Mouse (Mus musculus) urinary bladder, postnatal 25 days (tissue): Measurements from ENCODE around the gene Gm47791.

Source experiments
- DNase-seq: peaks from one replicate; pipeline ENCODE4 v3.0.0; 2022; ENCODE audit warnings: low spot score

Gm47791 gene

DNA sequence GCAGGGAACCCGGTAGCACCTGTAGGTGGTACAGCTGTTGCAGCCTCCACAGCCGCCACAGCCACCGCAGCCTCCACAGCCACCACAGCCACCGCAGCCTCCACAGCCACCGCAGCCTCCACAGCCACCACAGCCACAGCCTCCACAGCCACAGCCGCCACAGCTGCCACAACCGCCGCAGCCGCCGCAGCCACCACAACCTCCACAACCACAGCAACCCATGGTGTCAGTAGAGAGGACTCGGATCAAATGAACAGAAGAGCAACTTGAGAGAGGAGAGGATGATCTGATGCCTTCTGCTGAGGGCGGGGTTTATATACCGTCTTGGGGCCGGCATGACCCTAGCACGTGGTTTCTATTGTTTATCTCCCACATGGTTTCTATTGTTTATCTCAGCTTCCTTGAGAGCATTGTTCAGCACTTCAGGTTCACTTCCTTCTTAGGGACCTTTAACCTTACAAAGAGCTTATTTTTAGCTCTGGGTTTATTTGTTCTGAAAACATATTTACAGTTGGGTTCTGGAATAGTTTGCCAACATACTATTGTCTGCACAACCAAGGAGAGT is at the start of gene Gm47791:
TSS of gene Gm47791 (minus strand) at position 222 of the 565 bp plus-strand sequence.
- no peak for DNase-seq

DNA sequence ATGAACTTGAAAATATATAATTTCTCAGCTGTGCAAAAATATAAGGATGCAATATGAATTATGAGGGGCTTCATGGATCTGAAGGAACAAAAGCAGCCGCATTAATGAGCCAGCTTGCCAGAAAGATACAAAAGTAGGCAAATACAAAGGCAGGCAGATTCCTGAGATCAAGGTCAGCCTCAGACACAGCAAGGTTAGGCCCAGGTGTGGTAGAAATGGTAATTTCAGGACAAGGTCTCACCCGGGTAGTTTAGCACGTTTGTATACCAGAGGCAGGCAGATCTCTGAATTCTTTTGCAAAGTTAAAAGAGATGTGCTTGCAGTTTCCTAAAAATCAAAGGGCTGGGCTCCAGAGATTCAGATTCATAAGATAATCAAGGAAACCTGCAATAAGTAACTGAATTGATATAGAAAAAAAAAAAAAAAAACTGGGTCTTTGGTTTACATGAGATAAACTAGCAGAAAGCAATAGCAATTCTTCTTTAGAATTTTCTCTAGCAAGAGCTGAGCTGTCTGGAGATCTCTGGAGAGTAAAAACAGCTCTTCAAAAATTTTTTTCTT is 49.7 kb upstream of the Gm47791 start:
- DNase-seq, result no peak

DNA sequence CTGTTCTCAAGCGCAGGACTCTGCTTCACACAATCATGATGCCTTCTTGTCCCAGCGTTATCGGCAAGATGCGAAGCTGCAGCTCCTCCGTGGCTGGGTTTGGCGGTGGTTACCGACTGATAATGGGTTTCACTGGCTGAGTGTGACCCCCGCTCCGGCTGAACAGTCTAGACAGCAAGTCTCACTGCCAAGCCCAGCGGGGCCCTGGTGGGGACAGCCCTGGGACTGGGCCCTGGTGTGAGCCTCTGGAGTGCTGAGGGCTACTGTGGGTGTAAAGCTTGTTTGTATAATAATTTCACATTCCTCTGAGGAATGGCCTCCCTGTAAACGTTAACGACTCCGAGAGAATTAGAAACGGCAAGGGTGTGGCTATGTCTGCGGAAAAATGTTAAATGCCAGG is 49.1 kb upstream of the Gm47791 start:
- DNase-seq, result no peak

DNA sequence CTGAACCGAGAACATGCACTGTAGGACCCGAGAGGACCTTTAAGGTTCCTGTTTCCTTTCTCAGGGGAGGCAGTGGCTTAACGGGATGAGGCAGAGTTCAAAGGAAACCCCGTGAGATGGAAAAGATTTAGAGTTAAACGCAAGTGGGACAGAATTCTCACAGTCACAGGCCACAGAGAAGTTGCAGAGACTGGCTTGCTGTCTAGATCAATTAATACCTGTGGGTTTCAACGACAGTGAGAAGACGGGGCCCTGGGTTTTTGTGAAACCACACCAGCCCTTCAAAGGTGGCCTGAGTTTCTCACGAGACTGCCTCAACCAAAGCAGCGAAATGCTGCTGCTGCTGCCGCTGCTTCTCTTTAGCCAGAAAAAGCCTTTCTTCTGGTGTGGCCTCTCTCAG is 48.3 kb upstream of the Gm47791 start:
- DNase-seq, result no peak

DNA sequence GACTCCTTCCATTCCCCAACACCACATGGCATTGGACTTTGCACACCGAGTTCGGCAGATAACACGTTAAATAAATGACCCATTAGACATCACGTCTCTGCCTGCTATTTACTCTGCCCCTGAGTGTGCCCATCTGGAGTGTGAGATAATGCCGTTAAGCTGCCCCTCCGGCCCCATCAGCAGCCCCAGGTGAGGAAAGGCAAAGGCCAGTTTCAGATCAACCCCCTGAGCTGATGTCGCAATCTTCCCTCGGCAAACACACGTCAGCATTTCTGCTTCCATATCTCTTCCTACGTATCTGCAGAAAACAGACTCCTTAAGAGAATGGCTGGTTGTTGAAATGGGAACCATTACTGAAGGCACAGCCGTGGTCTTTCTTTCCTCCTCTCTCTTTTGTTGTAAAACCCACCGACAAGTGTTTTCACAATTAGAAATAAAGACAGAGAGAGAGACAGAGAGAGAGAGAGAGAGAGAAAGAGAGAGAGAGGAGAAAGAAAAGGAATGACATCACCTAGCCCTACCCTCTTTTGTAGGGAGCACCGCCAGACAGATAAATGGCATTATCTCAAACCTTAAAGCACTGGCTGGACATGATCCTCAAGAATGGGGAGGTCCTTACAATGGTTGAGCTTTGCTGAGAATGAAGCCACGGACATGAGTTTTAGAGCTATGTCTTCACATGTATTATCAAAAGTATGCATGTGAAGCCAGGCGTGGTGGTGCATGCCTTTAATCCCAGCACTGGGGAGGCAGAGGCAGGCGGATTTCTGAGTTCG is 45.1 kb upstream of the Gm47791 start:
- peak; percentile 18 for DNase-seq

DNA sequence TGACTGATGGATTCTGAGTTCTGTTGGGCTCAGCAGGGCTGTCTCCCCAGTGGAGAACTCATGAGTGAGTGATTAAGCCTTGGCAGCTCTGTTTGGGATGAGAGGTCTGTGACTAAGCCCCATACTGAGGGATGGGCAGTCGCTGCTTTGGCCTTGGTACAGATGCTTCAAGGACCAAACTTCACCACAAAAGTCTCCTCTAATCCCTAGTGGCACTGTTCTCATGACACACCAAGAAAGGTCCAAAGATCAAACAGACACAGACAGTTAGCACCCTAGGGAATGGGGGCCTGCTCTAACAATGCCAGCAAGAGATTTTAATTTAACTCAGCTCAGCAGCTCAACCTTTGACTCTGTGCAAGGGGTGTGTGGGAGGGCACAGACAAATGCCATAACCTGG is 40.7 kb upstream of the Gm47791 start:
- no peak for DNase-seq

DNA sequence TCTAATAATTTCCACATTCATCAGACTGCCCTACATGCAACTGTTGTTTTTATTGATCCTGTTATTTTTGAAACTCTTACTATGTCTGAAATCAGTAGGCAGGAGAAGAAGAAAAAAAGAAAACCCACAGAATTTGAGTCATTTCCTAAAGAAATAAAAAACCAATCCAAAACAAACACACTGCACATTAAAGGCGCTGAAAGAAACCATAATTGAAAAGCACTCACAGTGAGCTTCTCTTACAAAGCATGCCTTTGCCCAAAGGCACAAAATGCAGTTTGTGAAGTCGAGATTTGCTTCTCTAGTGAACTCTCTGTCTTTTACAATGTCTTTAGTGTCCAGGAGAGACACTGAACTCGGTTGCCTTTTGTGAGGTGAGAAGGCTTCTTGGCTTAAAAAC is 37.5 kb upstream of the Gm47791 start:
- DNase-seq, result no peak

DNA sequence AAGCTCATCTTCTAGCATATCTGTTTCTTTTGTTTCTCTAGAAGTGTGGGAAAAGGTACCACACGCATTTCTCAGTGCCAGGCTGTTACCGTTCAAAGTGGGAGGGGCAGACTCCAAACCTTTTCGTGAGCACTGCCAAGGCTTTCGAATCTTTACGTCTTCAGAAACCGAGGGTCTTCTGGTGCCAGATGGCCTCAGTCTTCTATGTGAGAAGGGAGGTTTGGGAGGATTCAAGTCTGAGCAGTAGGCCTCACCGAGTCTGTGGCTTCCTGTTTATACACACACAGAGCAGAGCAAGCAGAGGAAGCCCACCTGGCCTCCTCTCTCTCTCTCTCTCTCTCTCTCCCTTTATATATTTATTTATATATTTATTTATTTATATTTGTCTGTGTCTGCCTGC is 36.2 kb upstream of the Gm47791 start:
- DNase-seq, result no peak

DNA sequence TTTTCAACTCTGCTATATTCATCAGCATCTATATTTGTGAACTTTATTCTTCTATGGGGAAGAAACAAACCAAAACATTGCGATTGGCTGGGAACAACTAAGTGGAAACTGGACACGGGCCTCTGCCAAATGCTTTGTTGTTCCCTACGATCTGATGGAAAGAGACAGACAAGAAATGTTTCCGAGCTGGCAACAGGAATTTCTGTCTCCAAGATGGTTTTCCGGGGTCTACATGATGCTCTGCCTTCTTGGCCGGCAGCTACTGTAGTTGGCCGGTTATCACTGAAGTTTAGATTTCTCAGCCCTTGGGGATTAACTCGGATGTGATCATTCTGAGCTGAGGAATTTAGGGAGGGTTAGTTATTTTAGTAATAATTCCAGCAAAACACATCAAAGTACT is 35.3 kb upstream of the Gm47791 start:
- DNase-seq, result no peak

DNA sequence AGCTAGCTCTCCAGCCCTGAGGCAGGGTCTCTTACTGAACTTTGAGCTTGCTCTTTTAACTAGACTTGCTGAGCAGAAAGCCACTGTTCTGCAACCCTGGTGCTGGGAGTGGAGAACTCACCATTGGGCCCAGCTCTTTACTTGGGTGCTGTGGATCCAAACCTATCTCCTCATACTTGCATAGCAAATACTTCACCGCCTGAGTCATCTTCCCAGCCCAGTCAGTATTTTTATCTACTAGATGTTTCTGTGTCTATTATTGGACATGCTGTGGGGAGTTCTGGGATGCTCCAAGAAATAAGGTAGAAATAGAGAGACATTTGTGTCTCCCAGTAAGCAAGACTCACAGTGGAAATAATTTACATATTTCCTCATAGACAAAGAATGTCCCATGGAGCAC is 33.0 kb upstream of the Gm47791 start:
- DNase-seq, result no peak

DNA sequence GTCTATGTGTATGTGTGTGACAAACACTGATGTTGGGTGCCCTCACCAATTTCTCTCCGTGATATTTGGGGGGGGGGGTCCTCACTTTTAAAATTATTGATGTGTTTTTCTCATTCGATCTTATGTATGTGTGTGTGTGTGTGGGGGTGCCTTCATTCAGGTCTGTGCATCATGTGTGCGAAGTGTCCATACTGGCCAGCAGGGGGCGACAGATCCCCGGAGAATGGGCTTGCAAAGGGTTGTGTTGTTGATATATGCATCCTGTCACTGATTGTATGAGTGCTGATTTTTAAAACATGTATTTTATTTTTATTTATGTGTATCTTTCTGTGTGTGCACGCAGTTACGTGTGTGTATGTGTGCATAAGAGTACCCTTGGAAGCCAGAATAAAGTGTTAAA is 32.6 kb upstream of the Gm47791 start:
- DNase-seq, result no peak

DNA sequence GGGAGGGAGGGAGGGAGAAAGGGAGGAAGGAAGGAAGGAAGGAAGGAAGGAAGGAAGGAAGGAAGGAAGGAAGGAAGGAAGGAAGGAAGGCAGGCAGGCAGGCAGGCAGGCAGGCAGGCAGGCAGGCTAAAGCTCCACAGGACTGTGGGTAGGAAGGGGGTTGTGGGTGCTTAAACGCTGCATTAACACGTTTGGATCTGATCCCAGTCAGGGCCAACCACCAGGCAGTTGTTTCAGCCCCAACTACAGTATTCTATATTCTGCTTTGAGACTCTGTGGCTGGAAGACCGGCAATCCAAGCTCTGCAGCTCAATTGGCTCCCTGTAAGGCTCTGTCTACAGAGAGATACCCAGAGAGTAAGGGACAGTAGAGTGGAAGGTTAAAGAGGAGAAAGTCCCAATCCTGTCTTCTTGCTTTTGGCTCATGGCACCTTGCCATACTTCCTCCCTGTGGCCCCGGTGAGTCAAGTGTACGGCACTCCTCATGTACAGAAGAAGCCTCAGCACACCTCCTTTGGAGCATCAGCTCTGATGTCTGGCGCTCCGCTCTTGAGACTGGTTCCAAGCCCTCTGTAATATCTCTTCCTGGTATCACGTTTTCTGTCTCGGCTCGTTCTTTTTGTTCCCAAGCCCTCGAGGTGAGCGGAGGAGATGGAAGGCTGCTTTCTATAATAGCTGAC is 30.2 kb upstream of the Gm47791 start:
- no peak for DNase-seq

DNA sequence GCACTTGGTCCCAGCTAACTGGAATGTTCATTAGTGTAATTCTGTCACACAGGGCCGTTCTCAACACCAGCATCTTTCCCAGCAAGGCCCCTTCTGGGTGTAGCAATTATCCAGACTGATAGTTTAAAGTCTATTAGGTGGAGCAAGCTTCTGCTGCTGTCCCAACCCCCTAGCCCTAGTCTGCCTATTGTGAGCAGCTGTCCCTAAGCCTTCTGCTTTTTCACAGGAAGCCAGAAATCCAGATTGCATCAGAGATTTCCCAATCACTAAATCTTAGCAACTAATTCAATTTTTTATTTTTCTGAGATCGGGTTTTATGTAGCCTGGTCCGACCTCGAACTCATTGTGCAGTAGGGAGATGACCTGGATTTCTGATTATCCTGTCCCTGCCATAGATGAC is 27.9 kb upstream of the Gm47791 start:
- DNase-seq, result no peak

DNA sequence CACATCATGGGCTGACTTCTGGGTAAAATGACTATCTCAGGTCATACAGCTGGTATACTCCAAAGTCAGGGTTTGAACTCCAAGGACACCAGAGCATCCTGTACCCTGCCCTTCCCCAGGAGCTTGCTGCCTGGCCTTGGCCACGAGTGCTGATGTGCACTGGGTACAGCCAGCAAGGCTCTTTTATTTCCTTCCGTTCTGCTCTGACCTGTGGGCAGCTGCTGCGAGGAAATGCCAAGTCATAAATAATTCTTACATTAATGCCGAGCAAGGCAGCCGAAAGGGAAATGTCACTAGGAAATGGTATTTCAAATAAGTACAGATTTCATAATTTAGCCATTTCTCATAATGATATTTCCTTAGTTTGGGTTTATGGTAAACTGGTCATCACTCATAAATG is 27.3 kb upstream of the Gm47791 start:
- no peak for DNase-seq

DNA sequence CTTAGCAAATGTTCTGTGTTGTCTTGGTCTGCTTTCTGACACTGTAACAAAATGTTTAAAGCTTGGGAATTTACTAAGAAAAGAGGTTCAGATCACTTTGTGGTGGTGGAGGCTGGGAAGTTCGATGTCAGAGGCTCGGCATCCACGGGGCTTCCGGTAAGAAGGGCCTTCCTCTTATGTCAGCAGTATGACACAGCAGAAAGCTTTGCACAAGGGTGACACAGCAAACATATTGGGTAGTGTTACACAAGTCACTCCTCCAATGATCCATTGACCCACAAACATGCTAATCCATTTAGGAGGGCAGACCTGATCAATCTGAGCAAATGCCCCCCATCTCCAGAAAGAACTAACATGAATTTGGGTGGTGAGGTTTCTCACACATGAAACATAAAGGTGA is 26.0 kb upstream of the Gm47791 start:
- no peak for DNase-seq

DNA sequence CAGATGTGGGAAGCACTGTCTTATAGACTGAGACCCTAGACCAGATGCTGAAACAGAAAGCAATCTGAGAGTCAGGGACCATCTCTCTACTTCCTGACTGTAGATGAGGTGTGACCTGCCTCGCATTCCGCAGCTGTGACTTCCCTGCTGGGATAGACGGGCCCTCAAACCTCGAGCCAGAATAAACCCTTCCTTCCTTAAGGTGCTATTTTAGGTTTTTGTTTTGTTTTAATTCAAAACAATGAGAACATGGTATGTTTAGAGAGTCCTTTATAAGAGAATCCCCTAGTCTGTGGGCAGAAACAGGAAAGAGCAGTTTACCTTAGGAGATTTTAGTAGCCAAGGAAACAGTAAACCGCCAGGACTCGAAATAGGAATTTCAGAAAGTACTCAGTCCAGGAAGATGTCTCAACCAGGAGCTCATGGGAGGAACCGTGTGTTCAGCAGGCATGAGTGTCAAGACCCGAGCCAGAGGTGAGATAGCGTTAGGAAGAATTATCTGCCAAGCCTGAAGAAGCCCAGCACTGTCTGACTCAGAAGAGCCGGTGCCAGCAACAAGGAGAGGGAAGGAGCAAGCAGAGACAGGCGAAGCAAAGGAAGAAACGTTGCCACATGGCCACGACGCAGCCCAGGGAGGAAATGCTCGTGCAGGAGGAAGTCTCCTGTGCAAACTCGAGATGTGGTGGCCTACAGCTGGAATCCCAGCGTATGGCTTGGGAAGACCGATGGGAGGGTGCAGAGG is 24.8 kb upstream of the Gm47791 start:
- no peak for DNase-seq

DNA sequence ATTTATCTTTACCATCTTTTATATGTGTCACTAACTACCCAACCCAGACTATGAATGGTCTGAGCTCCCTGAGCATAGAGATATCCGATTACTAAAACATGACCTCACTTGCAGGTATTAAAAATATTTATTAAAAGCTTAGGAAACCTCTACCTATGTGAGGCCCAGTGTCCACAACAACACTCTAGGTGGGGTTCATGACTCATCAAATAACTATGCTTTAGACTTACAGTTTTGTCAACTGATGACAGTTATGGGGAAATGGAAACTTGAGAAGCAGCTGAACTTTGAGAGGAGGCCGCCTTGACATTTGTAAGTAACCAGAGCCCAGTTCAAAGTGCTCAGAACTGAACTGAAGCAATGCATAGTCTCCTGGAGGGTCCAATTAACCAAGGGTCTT is 24.2 kb upstream of the Gm47791 start:
- no peak for DNase-seq

DNA sequence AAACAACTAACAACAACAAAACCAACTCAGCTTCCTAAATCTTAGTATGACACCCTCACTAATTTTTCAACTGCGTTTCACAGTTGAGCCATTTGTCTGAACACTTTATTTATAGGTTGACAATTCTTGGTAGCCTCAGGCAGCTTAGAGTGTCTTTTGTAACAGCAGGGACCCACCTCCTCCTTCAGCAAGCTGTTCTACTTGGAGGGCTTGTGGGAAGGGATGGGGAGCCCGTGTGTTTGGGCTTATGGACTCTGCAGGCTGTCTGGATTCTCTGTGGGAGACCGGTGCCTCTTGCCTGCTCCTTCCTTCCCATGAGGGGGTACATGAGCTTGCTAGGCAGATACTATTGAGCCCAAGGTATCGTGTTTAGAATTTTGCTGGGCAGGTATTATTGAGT is 22.9 kb upstream of the Gm47791 start:
- DNase-seq, result no peak

DNA sequence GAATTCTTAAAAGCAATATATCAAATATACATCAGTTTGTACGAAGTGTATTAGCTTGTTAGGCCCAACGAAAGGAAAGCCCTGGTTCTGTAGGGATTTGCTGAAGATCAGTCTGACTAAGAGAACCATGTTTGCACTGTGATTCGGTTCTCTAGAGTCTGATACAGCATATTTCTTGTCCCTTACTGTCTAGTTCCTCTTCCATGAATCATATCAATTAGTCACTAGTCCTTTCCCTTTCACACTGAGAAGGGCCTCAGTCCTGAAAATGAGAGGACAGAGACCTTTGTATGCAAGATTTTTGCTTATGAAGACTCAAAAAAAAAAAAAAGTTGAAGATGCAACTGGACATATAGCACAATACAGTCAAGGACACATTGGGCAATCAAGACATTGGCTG is 22.1 kb upstream of the Gm47791 start:
- DNase-seq, result no peak

DNA sequence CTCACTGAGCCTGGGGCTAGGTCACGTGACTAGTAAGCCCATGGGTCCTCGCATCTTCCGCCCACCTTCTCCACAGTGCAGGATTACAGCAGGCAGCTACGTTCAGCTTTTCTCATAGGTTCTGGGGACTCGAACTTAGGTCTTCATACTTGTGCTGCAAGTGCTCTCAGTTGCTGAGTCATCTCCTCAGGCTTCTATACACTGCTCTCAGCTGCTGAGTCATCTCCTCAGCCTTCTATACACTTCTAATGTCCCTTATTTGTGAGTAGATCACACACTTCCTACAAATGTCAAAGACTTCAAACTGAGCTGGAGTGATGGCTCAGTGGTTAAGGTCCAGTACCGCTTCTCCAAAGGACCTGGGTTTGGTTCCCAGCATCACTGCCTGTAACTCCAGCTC is 21.2 kb upstream of the Gm47791 start:
- DNase-seq, result no peak

DNA sequence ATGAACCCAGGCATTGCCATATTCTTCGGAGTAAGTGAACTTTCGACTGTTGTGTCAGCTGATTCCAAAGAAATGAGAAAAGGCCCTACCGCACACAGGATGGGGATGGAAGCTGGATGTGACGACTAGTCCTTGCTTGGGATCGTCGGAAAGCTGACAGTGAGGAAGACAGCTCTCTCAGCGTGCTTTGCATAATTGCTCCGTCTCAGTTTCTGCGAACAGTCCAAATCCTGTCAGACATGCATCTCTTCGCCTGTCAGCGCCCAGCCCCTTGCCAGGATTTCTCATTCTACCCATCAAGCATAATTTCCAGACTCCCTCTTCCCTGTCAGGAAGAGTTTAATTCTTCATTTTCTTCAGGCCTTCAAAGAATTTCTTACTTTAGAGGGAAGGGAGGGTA is 20.1 kb upstream of the Gm47791 start:
- no peak for DNase-seq

DNA sequence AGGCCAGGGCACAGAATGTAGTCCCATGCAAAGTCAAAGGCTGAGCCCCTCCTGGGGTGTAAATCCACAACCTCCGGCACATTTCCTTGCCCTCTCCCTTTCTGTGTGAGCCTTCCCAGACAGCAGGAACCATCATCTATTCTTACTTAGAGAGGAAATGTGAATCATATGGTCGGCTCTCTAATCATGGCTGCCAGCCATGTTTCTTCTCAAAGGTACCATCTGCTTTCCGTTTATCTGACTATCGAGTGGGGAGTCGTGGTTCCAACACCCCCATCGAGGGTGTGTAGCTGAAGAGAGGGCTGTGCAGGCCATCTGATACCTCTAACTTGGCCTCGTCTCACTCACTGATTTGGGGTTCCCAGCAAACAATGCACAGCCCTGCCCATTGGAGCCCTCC is 17.0 kb upstream of the Gm47791 start:
- no peak for DNase-seq

DNA sequence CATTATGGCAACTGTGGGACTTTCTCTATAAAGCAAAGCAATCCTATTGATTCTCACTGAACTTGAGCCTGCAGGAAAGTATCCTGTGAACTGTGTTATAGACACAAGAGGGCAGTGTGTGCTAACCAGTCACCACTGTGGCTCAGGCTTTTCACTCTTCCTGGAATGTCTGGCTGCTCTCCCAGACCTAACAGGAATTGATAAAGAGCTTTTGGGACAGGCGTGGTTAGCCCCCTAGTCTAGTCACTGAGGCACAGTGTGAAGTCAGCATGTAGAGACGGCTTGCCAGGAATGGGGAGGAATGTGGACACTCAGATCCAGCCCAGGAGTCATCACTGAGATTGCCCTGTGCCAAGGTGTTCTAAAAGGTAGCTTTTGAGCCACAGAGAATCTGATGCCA is 16.4 kb upstream of the Gm47791 start:
- peak; percentile 46 for DNase-seq
